Mouse (Mus musculus) heart, embryonic 14.5 days (tissue): Measurements from ENCODE around the gene Hif1an. TPM values are rescaled to one million over a fixed set of nuclear protein-coding genes. Genes with fewer than 3 reads are reported as not detected.
A peak's percentile ranks its signal among the peaks of the same experiment; 100 is the strongest.

Experiments
- ATAC-seq: fragments of 200-750 bp; cut with Nextera tagmentation; 2 replicates; pipeline ENCODE4 v1.8.0; 2017; ENCODE audit warnings: low read depth, moderate TSS enrichment; ENCODE audit not compliant: insufficient number of reproducible peaks, insufficient read depth, low FRiP score
- H3K27ac ChIP-seq, 2 experiments: fragments of 200-500 bp in 1 of 2; fragments of 300-500 bp in 1 of 2; sonication (generic) in 1 of 2; replicated peaks in 1 of 2; 2 replicates each; pipeline ENCODE4 v1.5.1; 2012 to 2014; ENCODE audit warnings: low read depth in 2 of 2, low read length in 2 of 2, control low read depth in 1 of 2, mild to moderate bottlenecking in 1 of 2, mixed read lengths in 1 of 2; ENCODE audit not compliant: control insufficient read depth in 1 of 2, insufficient read depth in 1 of 2
- H3K27me3 ChIP-seq: fragments of 300-500 bp; sonication (generic); 2 replicates; pipeline ENCODE4 v1.6.1; 2014; ENCODE audit warnings: mild to moderate bottlenecking, low read length, control low read depth; ENCODE audit not compliant: control insufficient read depth, insufficient read depth
- H3K36me3 ChIP-seq: fragments of 300-500 bp; sonication (generic); 2 replicates; pipeline ENCODE4 v1.6.1; 2014; ENCODE audit warnings: mild to moderate bottlenecking, control low read depth, low read length, mixed read lengths; ENCODE audit not compliant: control insufficient read depth, insufficient read depth
- H3K4me1 ChIP-seq, 2 experiments: fragments of 200-500 bp in 1 of 2; fragments of 300-500 bp in 1 of 2; sonication (generic) in 1 of 2; 2 replicates each; pipeline ENCODE4 v1.6.1; 2012 to 2014; ENCODE audit warnings: low read length in 2 of 2, control low read depth in 1 of 2, mixed read lengths in 1 of 2; ENCODE audit not compliant: control insufficient read depth in 2 of 2, insufficient read depth in 2 of 2
- H3K4me2 ChIP-seq: fragments of 300-500 bp; sonication (generic); 2 replicates; pipeline ENCODE4 v1.6.1; 2014; ENCODE audit warnings: mild to moderate bottlenecking, low read length
- H3K4me3 ChIP-seq, 2 experiments: fragments of 200-500 bp in 1 of 2; fragments of 300-500 bp in 1 of 2; sonication (generic) in 1 of 2; 2 replicates each; pipeline ENCODE4 v1.5.1; 2012 to 2014; ENCODE audit warnings: low read length in 2 of 2, mild to moderate bottlenecking in 2 of 2, control low read depth in 1 of 2, low read depth in 1 of 2, moderate library complexity in 1 of 2; ENCODE audit not compliant: control insufficient read depth in 1 of 2, insufficient read depth in 1 of 2
- H3K9ac ChIP-seq: fragments of 300-500 bp; sonication (generic); 2 replicates; pipeline ENCODE4 v1.6.1; 2014; ENCODE audit warnings: mild to moderate bottlenecking, low read length
- H3K9me3 ChIP-seq: fragments of 300-500 bp; sonication (generic); 2 replicates; pipeline ENCODE4 v1.6.1; 2016; ENCODE audit warnings: low read length, control low read depth; ENCODE audit not compliant: control insufficient read depth
- WGBS: fragments of 180-500 bp; shearing (Covaris S2); extraction: QIAGEN DNeasy Blood & Tissue Kit; methylation state at CpG from one replicate; pipeline ENCODE4 v1.1.7; 2014; 5-methylcytosine and 5-hydroxymethylcytosine counted together
- polyA plus RNA-seq: library from polyadenylated mRNA; unstranded; fragments of >200 nt; fragmentation: Nextera tagmentation; extraction: Ambion mirVana; gene quantifications from 2 replicates; pipeline ENCODE4 v1.2.1, GENCODE M21; 2014

The Hif1an gene
- polyA plus RNA-seq = 21.0 and 21.9 TPM in 2 replicates

DNA sequence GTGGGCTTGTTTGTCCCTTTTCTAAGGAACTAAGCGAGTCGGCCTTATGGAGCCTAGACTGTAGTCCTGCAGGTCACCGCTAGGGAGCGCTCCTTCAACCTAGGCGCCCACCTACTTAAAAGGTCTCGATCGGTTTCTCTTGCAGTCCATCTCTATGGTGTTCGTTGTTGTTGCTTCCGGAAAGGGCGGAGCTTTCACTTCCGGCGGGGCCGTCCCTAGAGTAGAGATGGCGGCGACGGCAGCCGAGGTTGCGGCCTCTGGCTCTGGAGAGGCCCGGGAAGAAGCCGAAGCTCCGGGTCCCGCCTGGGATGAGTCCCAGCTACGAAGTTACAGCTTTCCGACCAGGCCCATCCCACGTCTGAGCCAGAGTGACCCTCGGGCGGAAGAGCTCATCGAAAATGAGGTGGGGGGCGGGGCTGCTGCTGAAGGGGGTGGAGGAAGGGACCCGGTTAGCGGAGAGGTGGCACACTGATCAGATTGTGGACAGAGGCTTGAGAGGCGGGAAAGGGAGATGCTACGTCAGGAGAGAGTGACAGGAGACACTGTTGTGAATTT is at the start of gene Hif1an:
TSS of gene Hif1an (plus strand) at position 199 of the 555 bp plus-strand sequence.
- H3K4me2 ChIP-seq = peak within 1 kb of the TSS; percentile 76
- peaks cover 7 to 14% of the 10 kb centered on the region in 2 experiments for H3K4me1 ChIP-seq
- H3K4me3 ChIP-seq = peak within 1 kb of the TSS; percentile 70 to 99
- peak; percentile 95 for ATAC-seq
- under 1% methylated on average over 33 of the region's 33 CpGs for WGBS
- peaks cover 34% of the 10 kb centered on the region for H3K36me3 ChIP-seq
- H3K27ac ChIP-seq = peak within 1 kb of the TSS; percentile 70 to 80; a peak in 3 of 4 replicates
- peak within 1 kb of the TSS; percentile 80 for H3K9ac ChIP-seq
- H3K9me3 ChIP-seq = no peaks in the 10 kb centered on the region
- H3K27me3 ChIP-seq = 0 out of 2 replicates have a peak, but pooled peaks cover 3% of the 10 kb centered on the region

DNA sequence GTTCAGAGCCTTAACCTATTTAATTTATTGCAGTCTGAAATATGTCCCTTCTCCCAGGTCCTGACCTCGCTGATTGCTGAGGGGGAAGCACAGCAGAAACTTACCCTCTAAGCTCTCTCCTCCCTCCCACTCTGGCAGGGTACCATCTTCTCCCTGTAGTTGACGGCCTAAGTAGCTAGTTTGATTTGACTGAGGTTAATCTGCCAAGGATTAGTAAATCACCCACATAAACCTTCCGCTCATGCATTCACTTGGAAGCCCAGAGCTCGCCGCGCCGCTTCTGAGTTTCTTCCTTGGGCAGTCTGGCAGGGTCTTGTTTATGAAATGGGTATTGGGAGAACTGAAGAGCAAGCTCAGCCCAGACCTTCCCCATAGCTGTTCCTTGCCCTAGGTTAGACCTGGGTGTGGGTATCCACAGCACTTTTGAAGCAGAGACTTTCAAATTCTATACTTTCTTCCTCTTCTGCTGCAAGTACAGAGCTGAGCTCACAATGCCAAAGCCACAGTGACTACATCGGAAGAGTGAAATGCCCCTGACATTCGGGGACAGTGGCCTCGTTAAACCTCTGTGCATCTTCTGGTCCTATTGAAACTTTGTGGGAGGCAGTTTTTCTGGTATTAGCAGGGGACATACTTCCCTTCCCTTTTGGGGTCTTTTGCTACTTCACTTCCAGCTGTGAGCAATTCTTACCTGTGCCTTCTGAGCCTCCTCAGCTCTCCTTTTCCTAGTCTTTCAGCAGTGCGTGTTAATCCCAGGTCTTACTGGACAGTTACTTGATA is 49.4 kb upstream of the Hif1an start:
- Histone ChIP-seq H3K4me1 (peaks cover 12% of the 10 kb centered on the region in 2 experiments), H3K27me3 (peaks cover 78% of the 10 kb centered on the region), H3K4me3 (no peak overlapping the region), H3K9ac (no peak overlapping the region), H3K4me2 (no peak overlapping the region), H3K9me3 (no peaks in the 10 kb centered on the region), H3K27ac (no peak overlapping the region), H3K36me3 (no peaks in the 10 kb centered on the region)
- no peak for ATAC-seq
- WGBS = 23% methylated on average over 11 of the region's 11 CpGs

- H3K4me3 ChIP-seq = no peak overlapping the region
- ATAC-seq = no peak
- no peaks in the 10 kb centered on the region for H3K9me3 ChIP-seq
- H3K4me1 ChIP-seq = peaks cover 12% of the 10 kb centered on the region in 2 experiments
- no peaks in the 10 kb centered on the region for H3K36me3 ChIP-seq
- peaks cover 73% of the 10 kb centered on the region for H3K27me3 ChIP-seq
- H3K4me2 ChIP-seq = no peak overlapping the region
- H3K9ac ChIP-seq = no peak overlapping the region
- no peak overlapping the region for H3K27ac ChIP-seq
- WGBS = 22% methylated on average over 7 of the region's 7 CpGs
Measured at GRCm38 (mm10) chr19:44513921-44514482, 48.6 kb upstream of the Hif1an start.

DNA sequence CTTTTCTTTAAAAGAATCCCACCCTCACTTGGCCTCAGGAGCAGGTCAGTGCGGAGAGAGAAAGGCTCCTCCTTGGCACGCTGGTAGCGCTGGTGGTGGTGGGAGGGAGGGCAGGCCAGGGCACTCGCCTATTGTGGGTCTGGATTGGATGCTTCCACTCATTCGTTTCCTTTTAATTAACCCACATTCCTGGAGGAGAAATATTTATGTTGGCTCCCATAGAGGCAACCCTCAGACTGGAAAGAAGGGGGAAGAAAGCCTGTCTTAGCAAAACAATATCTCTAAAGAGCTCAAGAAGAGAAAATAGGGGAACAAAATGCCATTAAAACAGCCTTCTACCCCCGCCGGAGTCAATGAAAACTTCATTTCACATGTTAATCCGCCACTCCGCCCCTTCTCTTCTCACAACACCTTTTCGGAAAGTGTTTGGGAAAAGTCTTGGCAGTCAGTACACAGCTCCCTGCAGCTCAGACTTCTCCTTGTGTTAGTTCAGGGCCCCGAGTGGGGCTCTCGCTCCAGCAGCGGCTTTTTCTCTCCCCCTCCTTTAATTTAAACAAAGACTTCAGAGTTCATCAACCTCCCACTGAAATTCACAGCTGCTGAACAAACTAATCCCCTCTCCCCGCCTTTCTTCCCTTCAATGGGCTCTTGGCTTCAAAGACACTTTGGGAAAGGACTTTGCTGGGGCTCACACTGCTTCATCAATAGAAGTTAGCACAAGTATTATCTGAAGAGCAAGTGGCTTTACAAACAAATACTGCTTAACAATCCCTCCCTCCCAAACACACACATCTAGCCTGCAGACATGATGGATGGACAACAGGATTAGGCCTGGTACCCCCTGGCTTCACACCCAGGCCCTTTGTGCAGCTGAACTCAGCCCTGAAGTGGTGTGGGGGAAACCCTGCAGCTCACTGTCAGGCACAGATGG is 47.9 kb upstream of the Hif1an start:
- Histone ChIP-seq H3K36me3 (no peaks in the 10 kb centered on the region), H3K27me3 (peaks cover 65% of the 10 kb centered on the region), H3K4me1 (peaks cover 12 to 16% of the 10 kb centered on the region in 2 experiments), H3K9ac (no peak overlapping the region), H3K27ac (no peak overlapping the region), H3K4me2 (no peak overlapping the region), H3K4me3 (no peak overlapping the region), H3K9me3 (no peaks in the 10 kb centered on the region)
- WGBS = 37% methylated on average over 14 of the region's 14 CpGs
- no peak for ATAC-seq

GRCm38 (mm10) chr19:44515769-44516168 is 46.9 kb upstream of the Hif1an start:
- peaks cover 7 to 14% of the 10 kb centered on the region in 2 experiments for H3K4me1 ChIP-seq

GRCm38 (mm10) chr19:44517996-44518768 is 44.5 kb upstream of the Hif1an start:
- no peaks in the 10 kb centered on the region for H3K36me3 ChIP-seq
- H3K4me2 ChIP-seq = no peak overlapping the region
- no peak overlapping the region for H3K9ac ChIP-seq
- 50% methylated on average over 12 of the region's 12 CpGs for WGBS
- H3K4me3 ChIP-seq = no peak overlapping the region
- peaks cover 0 to 7% of the 10 kb centered on the region in 2 experiments; a peak in 2 of 4 replicates for H3K4me1 ChIP-seq
- H3K9me3 ChIP-seq = no peaks in the 10 kb centered on the region
- peaks cover 31% of the 10 kb centered on the region for H3K27me3 ChIP-seq
- ATAC-seq = no peak
- no peak overlapping the region for H3K27ac ChIP-seq

More at GRCm38 (mm10) chr19:44515769-44516168, 46.9 kb upstream of the Hif1an start:
- WGBS = 34% methylated on average over 6 of the region's 6 CpGs
- Histone ChIP-seq H3K27ac (no peak overlapping the region), H3K27me3 (peaks cover 56% of the 10 kb centered on the region), H3K9me3 (no peaks in the 10 kb centered on the region), H3K4me3 (no peak overlapping the region), H3K36me3 (no peaks in the 10 kb centered on the region), H3K9ac (no peak overlapping the region), H3K4me2 (no peak overlapping the region)
- no peak for ATAC-seq
